Mouse (Mus musculus): Measurements from ENCODE around the gene Arid1b.

Gene Arid1b

GRCm38 (mm10) chr17:5210891-5211290, 216.8 kb downstream of the Arid1b start:
- no peak for DNase-seq (ENCODE audit: low spot score in 2 of 2)

GRCm38 (mm10) chr17:5212166-5212565, 218.0 kb downstream of the Arid1b start:
- DNase-seq (ENCODE audit: low spot score in 2 of 2), result peak in 1 of 2 experiments; percentile 69

- no peak for DNase-seq (ENCODE audit: low spot score in 2 of 2)
Measured at GRCm38 (mm10) chr17:5213441-5213840, 219.3 kb downstream of the Arid1b start.

GRCm38 (mm10) chr17:5215352-5215751, 221.2 kb downstream of the Arid1b start:
- no peak for DNase-seq (ENCODE audit: low spot score in 2 of 2)

GRCm38 (mm10) chr17:5216965-5217546, 222.9 kb downstream of the Arid1b start:
- no peak for DNase-seq (ENCODE audit: low spot score in 2 of 2)

- DNase-seq (ENCODE audit: low spot score in 2 of 2), result no peak
Measured at GRCm38 (mm10) chr17:5217852-5218845, 224.0 kb downstream of the Arid1b start.

GRCm38 (mm10) chr17:5218955-5219557, 224.9 kb downstream of the Arid1b start:
- no peak for DNase-seq (ENCODE audit: low spot score in 2 of 2)

GRCm38 (mm10) chr17:5221041-5221440, 226.9 kb downstream of the Arid1b start:
- DNase-seq (ENCODE audit: low spot score in 2 of 2), result no peak

- DNase-seq (ENCODE audit: low spot score in 2 of 2), result no peak
Measured at GRCm38 (mm10) chr17:5221558-5221957, 227.4 kb downstream of the Arid1b start.

- no peak for DNase-seq (ENCODE audit: low spot score in 2 of 2)
Measured at GRCm38 (mm10) chr17:5222827-5223226, 228.7 kb downstream of the Arid1b start.

- no peak for DNase-seq (ENCODE audit: low spot score in 2 of 2)
Measured at GRCm38 (mm10) chr17:5224932-5225331, 230.8 kb downstream of the Arid1b start.

GRCm38 (mm10) chr17:5227136-5227535, 233.0 kb downstream of the Arid1b start:
- no peak for DNase-seq (ENCODE audit: low spot score in 2 of 2)

GRCm38 (mm10) chr17:5227950-5228615, 234.0 kb downstream of the Arid1b start:
- DNase-seq (ENCODE audit: low spot score in 2 of 2), result no peak

- no peak for DNase-seq (ENCODE audit: low spot score in 2 of 2)
Measured at GRCm38 (mm10) chr17:5228616-5229250, 234.6 kb downstream of the Arid1b start.

- no peak for DNase-seq (ENCODE audit: low spot score in 2 of 2)
Measured at GRCm38 (mm10) chr17:5230063-5230462, 235.9 kb downstream of the Arid1b start.

- no peak for DNase-seq (ENCODE audit: low spot score in 2 of 2)
Measured at GRCm38 (mm10) chr17:5232180-5232579, 238.0 kb downstream of the Arid1b start.

GRCm38 (mm10) chr17:5233991-5234390, 239.9 kb downstream of the Arid1b start:
- DNase-seq (ENCODE audit: low spot score in 2 of 2), result no peak

- DNase-seq (ENCODE audit: low spot score in 2 of 2), result no peak
Measured at GRCm38 (mm10) chr17:5235057-5235456, 240.9 kb downstream of the Arid1b start.

GRCm38 (mm10) chr17:5237765-5238164, 243.6 kb downstream of the Arid1b start:
- DNase-seq (ENCODE audit: low spot score in 2 of 2), result no peak

GRCm38 (mm10) chr17:5238387-5239245, 244.5 kb downstream of the Arid1b start:
- no peak for DNase-seq (ENCODE audit: low spot score in 2 of 2)

GRCm38 (mm10) chr17:5244526-5244925, 250.4 kb downstream of the Arid1b start:
- DNase-seq (ENCODE audit: low spot score in 2 of 2), result no peak
